Mouse (Mus musculus) right cerebral cortex, postnatal 14 days (tissue): Measurements from ENCODE around the gene Atp5k.

Source experiments
- DNase-seq: peaks from one replicate; pipeline ENCODE4 v3.0.0; 2022

The Atp5k gene

GRCm38 (mm10) chr5:108433804-108434587 is at the start of gene Atp5k:
TSS of gene Atp5k (minus strand) at chr5:108434448.
- DNase-seq: peak; percentile 96

- no peak for DNase-seq
Measured at GRCm38 (mm10) chr5:108483006-108483405, 48.8 kb upstream of the Atp5k start.

- no peak for DNase-seq
Measured at GRCm38 (mm10) chr5:108475977-108476376, 41.7 kb upstream of the Atp5k start.

- DNase-seq: no peak
Measured at GRCm38 (mm10) chr5:108473737-108474136, 39.5 kb upstream of the Atp5k start.

- no peak for DNase-seq
Measured at GRCm38 (mm10) chr5:108469617-108470016, 35.4 kb upstream of the Atp5k start.

- DNase-seq: no peak
Measured at GRCm38 (mm10) chr5:108466647-108467046, 32.4 kb upstream of the Atp5k start.

- no peak for DNase-seq
Measured at GRCm38 (mm10) chr5:108465131-108465891, 31.1 kb upstream of the Atp5k start.

GRCm38 (mm10) chr5:108462446-108462845 is 28.2 kb upstream of the Atp5k start:
- no peak for DNase-seq

- peak; percentile 97 for DNase-seq
Measured at GRCm38 (mm10) chr5:108461082-108462065, 27.1 kb upstream of the Atp5k start, which contains the start of gene Pcgf3. TSS of gene Pcgf3 (plus strand) at chr5:108461232.

- no peak for DNase-seq
Measured at GRCm38 (mm10) chr5:108460461-108460860, 26.2 kb upstream of the Atp5k start.

- no peak for DNase-seq
Measured at GRCm38 (mm10) chr5:108458706-108459105, 24.5 kb upstream of the Atp5k start.

- no peak for DNase-seq
Measured at GRCm38 (mm10) chr5:108454094-108454493, 19.8 kb upstream of the Atp5k start.

GRCm38 (mm10) chr5:108452422-108452821 is 18.2 kb upstream of the Atp5k start:
- no peak for DNase-seq

GRCm38 (mm10) chr5:108451611-108452010 is 17.4 kb upstream of the Atp5k start:
- DNase-seq: no peak

- no peak for DNase-seq
Measured at GRCm38 (mm10) chr5:108450837-108451540, 16.7 kb upstream of the Atp5k start.

GRCm38 (mm10) chr5:108448785-108449668 is 14.8 kb upstream of the Atp5k start, which contains the start of gene Mfsd7a:
TSS of gene Mfsd7a (minus strand) at chr5:108448891.
- no peak for DNase-seq

GRCm38 (mm10) chr5:108447857-108448256 is 13.6 kb upstream of the Atp5k start:
- DNase-seq: no peak

GRCm38 (mm10) chr5:108446973-108447372 is 12.7 kb upstream of the Atp5k start:
- no peak for DNase-seq

- DNase-seq: no peak
Measured at GRCm38 (mm10) chr5:108436101-108436500, 1.9 kb upstream of the Atp5k start.

GRCm38 (mm10) chr5:108431196-108431595 is 3.1 kb downstream of the Atp5k start:
- DNase-seq: no peak

GRCm38 (mm10) chr5:108427186-108427585 is 7.1 kb downstream of the Atp5k start:
- DNase-seq: peak; percentile 23
